18 mouse cellular contexts compared by ENCODE assay signal in genomic region chr4:82549762-82550380, GRCm38 (mm10).
DNase-seq lines count a peak whose midpoint lies in the region; ATAC-seq and TF ChIP-seq lines count a peak whose summit lies in the region.
"Had no signal": no experiment of that assay in that cellular context is flagged by ENCODE, and none has a peak within 500 bp of the region (broad histone marks: within the 10 kb centered on the region; RNA-seq: fewer than 3 reads in every experiment).

No protein-coding gene starts in this region.

- H3K9ac ChIP-seq in hindbrain, embryonic 16.5 days (ENCODE audit: low read depth, low read length) = no peak overlapping the region
- H3K9ac ChIP-seq in kidney, embryonic 14.5 days (ENCODE audit: low read depth, low read length) = no peak overlapping the region
- H3K9ac ChIP-seq: heart, embryonic 15.5 days; hindbrain, embryonic 15.5 days had no signal

- no peak overlapping the region for H3ac ChIP-seq in C2C12 (ENCODE audit: control insufficient read depth, insufficient read length, low read depth)

- H3K4me2 ChIP-seq in hindbrain, embryonic 16.5 days (ENCODE audit: low read length) = no peak overlapping the region
- no peak overlapping the region for H3K4me2 ChIP-seq in kidney, embryonic 14.5 days (replicated peaks; ENCODE audit: low read depth, low read length)
- H3K4me2 ChIP-seq: heart, embryonic 15.5 days; hindbrain, embryonic 15.5 days had no signal

- H3K79me3 ChIP-seq in C2C12 (ENCODE audit: low read depth) = no peaks in the 10 kb centered on the region

- no peaks in the 10 kb centered on the region for H3K27me3 ChIP-seq in hindbrain, embryonic 16.5 days (replicated peaks; ENCODE audit: control insufficient read depth, insufficient read depth, low read length)
- H3K27me3 ChIP-seq in hindbrain, embryonic 10.5 days (ENCODE audit: insufficient read depth, poor library complexity, severe bottlenecking) = no peaks in the 10 kb centered on the region
- no peaks in the 10 kb centered on the region for H3K27me3 ChIP-seq in C2C12 (ENCODE audit: control insufficient read depth, insufficient read depth, insufficient read length)
- no peaks in the 10 kb centered on the region for H3K27me3 ChIP-seq in kidney, embryonic 14.5 days (ENCODE audit: control insufficient read depth, insufficient read depth, low read length)
- H3K27me3 ChIP-seq: heart, embryonic 15.5 days; hindbrain, embryonic 15.5 days had no signal

- no peak overlapping the region for H3K27ac ChIP-seq in hindbrain, embryonic 16.5 days (ENCODE audit: low read depth, low read length)
- H3K27ac ChIP-seq in hindbrain, embryonic 10.5 days = no peak overlapping the region
- H3K27ac ChIP-seq in kidney, embryonic 14.5 days (ENCODE audit: low read depth, low read length) = no peak overlapping the region
- H3K27ac ChIP-seq: embryonic facial prominence, embryonic 10.5 days; forebrain, embryonic 10.5 days; heart, embryonic 15.5 days; hindbrain, embryonic 15.5 days had no signal

- peak; percentile 50 for DNase-seq in adrenal gland, adult 2 months
- no peak for DNase-seq in adrenal gland, postnatal 25 days
- no peak for DNase-seq in hindbrain, embryonic 10.5 days (ENCODE audit: low spot score)
- DNase-seq in brain, adult 2 months (ENCODE audit: low read depth, low spot score) = peak; percentile 67
- no peak for DNase-seq in right cerebral cortex, postnatal 4 days
- DNase-seq: cerebellum, postnatal 10 days; gastrocnemius, postnatal 14 days; heart, postnatal 14 days; kidney, adult 11 months; kidney, adult 9 months had no signal

- WGBS in hindbrain, embryonic 16.5 days = 74% methylated on average over 10 of the region's 10 CpGs
- WGBS in hindbrain, embryonic 10.5 days = 89% methylated on average over 10 of the region's 10 CpGs
- WGBS in kidney, embryonic 14.5 days = 84% methylated on average over 10 of the region's 10 CpGs

- no peaks in the 10 kb centered on the region for H3K36me3 ChIP-seq in hindbrain, embryonic 16.5 days (ENCODE audit: control insufficient read depth, insufficient read depth, low read length)
- no peaks in the 10 kb centered on the region for H3K36me3 ChIP-seq in hindbrain, embryonic 10.5 days
- H3K36me3 ChIP-seq in C2C12 (ENCODE audit: control insufficient read depth, insufficient read depth) = no peaks in the 10 kb centered on the region
- no peaks in the 10 kb centered on the region for H3K36me3 ChIP-seq in kidney, embryonic 14.5 days (ENCODE audit: control insufficient read depth, insufficient read depth, low read length)
- H3K36me3 ChIP-seq: embryonic facial prominence, embryonic 10.5 days; forebrain, embryonic 10.5 days; heart, embryonic 15.5 days; hindbrain, embryonic 15.5 days had no signal

- H3K79me2 ChIP-seq in C2C12 (ENCODE audit: control insufficient read depth, insufficient read depth) = no peaks in the 10 kb centered on the region

- ATAC-seq in hindbrain, embryonic 16.5 days = peak; percentile 48; the same call in 1 of the 2 replicates
- no peak for ATAC-seq in kidney, embryonic 14.5 days (ENCODE audit: low FRiP score, low TSS enrichment)
- ATAC-seq: forebrain, embryonic 16.5 days had no signal

- no peaks in the 10 kb centered on the region for H3K9me3 ChIP-seq in hindbrain, embryonic 16.5 days (ENCODE audit: control insufficient read depth, low read length)
- no peaks in the 10 kb centered on the region for H3K9me3 ChIP-seq in hindbrain, embryonic 10.5 days
- H3K9me3 ChIP-seq in kidney, embryonic 14.5 days (ENCODE audit: control insufficient read depth, low read length) = no peaks in the 10 kb centered on the region
- H3K9me3 ChIP-seq: embryonic facial prominence, embryonic 10.5 days; forebrain, embryonic 10.5 days; heart, embryonic 15.5 days; hindbrain, embryonic 15.5 days had no signal

- no peaks in the 10 kb centered on the region for H3K4me1 ChIP-seq in hindbrain, embryonic 16.5 days (ENCODE audit: control insufficient read depth, insufficient read depth, low read depth, low read length)
- H3K4me1 ChIP-seq in hindbrain, embryonic 10.5 days (replicated peaks) = no peaks in the 10 kb centered on the region
- H3K4me1 ChIP-seq in kidney, embryonic 14.5 days (ENCODE audit: control insufficient read depth, insufficient read depth, low read length) = no peaks in the 10 kb centered on the region
- H3K4me1 ChIP-seq: heart, embryonic 15.5 days; hindbrain, embryonic 15.5 days had no signal

- H3K4me3 ChIP-seq in hindbrain, embryonic 16.5 days (ENCODE audit: low read length) = no peak overlapping the region
- no peak overlapping the region for H3K4me3 ChIP-seq in hindbrain, embryonic 10.5 days
- H3K4me3 ChIP-seq in C2C12 (ENCODE audit: insufficient read depth, poor library complexity, severe bottlenecking) = no peak overlapping the region
- no peak overlapping the region for H3K4me3 ChIP-seq in kidney, embryonic 14.5 days (ENCODE audit: low read length)
- H3K4me3 ChIP-seq: embryonic facial prominence, embryonic 10.5 days; forebrain, embryonic 10.5 days; heart, embryonic 15.5 days; hindbrain, embryonic 15.5 days had no signal

- TF ChIP-seq CTCF in C2C12 (IDR thresholded peaks at IDR 0.05; ENCODE audit: control insufficient read depth, insufficient read depth, insufficient read length) = no peak

TF ChIP-seq in C2C12, 6 proteins besides CTCF, POLR2A, EP300 and RAD21:
- TF ChIP-seq MYOG (IDR thresholded peaks at IDR 0.05; ENCODE audit: control insufficient read depth, extremely low read depth, insufficient read length) (no peak), USF1 (IDR thresholded peaks at IDR 0.05; ENCODE audit: low read depth) (no peak), FOSL1 (IDR thresholded peaks at IDR 0.05; ENCODE audit: insufficient read depth, low read length, poor library complexity, severe bottlenecking) (peak; percentile 83), CEBPB (IDR thresholded peaks at IDR 0.05; ENCODE audit: low read depth) (no peak), MAX (IDR thresholded peaks at IDR 0.05) (no peak), MYOD1 (IDR thresholded peaks at IDR 0.05; ENCODE audit: control insufficient read depth, insufficient read length, low read depth) (peak; percentile 4)

Comparison
In these comparisons a context has a peak if more than half of its experiments do, and no peak if none do; other contexts are left out.
1. DNase-seq: peak in adrenal gland, adult 2 months (single experiment) and brain, adult 2 months (single experiment); none in adrenal gland, postnatal 25 days (single experiment), hindbrain, embryonic 10.5 days (single experiment) and right cerebral cortex, postnatal 4 days (single experiment).